Mouse (Mus musculus) kidney, postnatal 4 days (tissue): ENCODE data around the gene Gstm2.
"Not testable (repeated sequence)": the region's sequence is repeated elsewhere in the genome, so short reads cannot be mapped to it uniquely, and the experiment has no call there.

ENCODE experiments used
- DNase-seq, 2 experiments: peaks; one replicate each; pipeline ENCODE4 v3.0.0; 2021; ENCODE audit warnings: mixed read lengths in 2 of 2

The Gstm2 gene

GRCm38 (mm10) chr3:107996576-107996975 lies 10.3 kb upstream of the Gstm2 start:
- no peak for DNase-seq

- not testable (repeated sequence) for DNase-seq
Measured at GRCm38 (mm10) chr3:107995974-107996373, 9.7 kb upstream of the Gstm2 start.

- DNase-seq, result not testable (repeated sequence)
Measured at GRCm38 (mm10) chr3:107985141-107985540, 1.1 kb downstream of the Gstm2 start.

- DNase-seq, result no peak
Measured at GRCm38 (mm10) chr3:107984471-107984870, 1.8 kb downstream of the Gstm2 start.

- DNase-seq, result no peak
Measured at GRCm38 (mm10) chr3:107983771-107984170, 2.5 kb downstream of the Gstm2 start.

- peak in 1 of 2 experiments; percentile 39 for DNase-seq
Measured at GRCm38 (mm10) chr3:107982726-107983125, 3.5 kb downstream of the Gstm2 start.

GRCm38 (mm10) chr3:107981261-107981660 lies 5.0 kb downstream of the Gstm2 start:
- peak in 1 of 2 experiments; percentile 31 for DNase-seq

GRCm38 (mm10) chr3:107977691-107978090 lies 8.6 kb downstream of the Gstm2 start:
- no peak for DNase-seq

- DNase-seq, result no peak
Measured at GRCm38 (mm10) chr3:107974237-107974636, 12.0 kb downstream of the Gstm2 start.

GRCm38 (mm10) chr3:107972070-107972469 lies 14.2 kb downstream of the Gstm2 start:
- no peak for DNase-seq

GRCm38 (mm10) chr3:107971101-107971500 lies 15.2 kb downstream of the Gstm2 start:
- DNase-seq, result not testable (repeated sequence)

- no peak for DNase-seq
Measured at GRCm38 (mm10) chr3:107968724-107969395, 17.4 kb downstream of the Gstm2 start, which contains the start of gene Gstm3. Gstm3 (minus strand) TSS chr3:107969283.

GRCm38 (mm10) chr3:107966631-107967030 lies 19.6 kb downstream of the Gstm2 start:
- DNase-seq, result no peak

GRCm38 (mm10) chr3:107965592-107965991 lies 20.7 kb downstream of the Gstm2 start:
- no peak for DNase-seq

- DNase-seq, result no peak
Measured at GRCm38 (mm10) chr3:107964656-107965308, 21.5 kb downstream of the Gstm2 start.

- no peak for DNase-seq
Measured at GRCm38 (mm10) chr3:107964026-107964425, 22.2 kb downstream of the Gstm2 start.

- DNase-seq, result not testable (repeated sequence)
Measured at GRCm38 (mm10) chr3:107955260-107955659, 31.0 kb downstream of the Gstm2 start.

- DNase-seq, result no peak
Measured at GRCm38 (mm10) chr3:107953906-107954305, 32.3 kb downstream of the Gstm2 start.

- DNase-seq, result peak; percentile 81 to 83
Measured at GRCm38 (mm10) chr3:107953328-107953755, 32.9 kb downstream of the Gstm2 start.

GRCm38 (mm10) chr3:107950531-107950930 lies 35.7 kb downstream of the Gstm2 start:
- no peak for DNase-seq

GRCm38 (mm10) chr3:107949461-107949860 lies 36.8 kb downstream of the Gstm2 start:
- not testable (repeated sequence) for DNase-seq

GRCm38 (mm10) chr3:107945729-107946128 lies 40.5 kb downstream of the Gstm2 start:
- no peak for DNase-seq

GRCm38 (mm10) chr3:107943239-107943990 lies 42.8 kb downstream of the Gstm2 start, which contains the start of gene Gstm6:
Gstm6 (minus strand) TSS chr3:107943749.
- peak; percentile 42 to 67 for DNase-seq
